Mouse (Mus musculus) kidney, adult 2 months (tissue): ENCODE measurements around the gene Foxo6.

ENCODE experiments used
- CTCF ChIP-seq: fragments of 200-500 bp; conservative IDR thresholded peaks from 2 replicates; pipeline ENCODE4 v1.5.1; 2011; ENCODE audit warnings: low read depth, mild to moderate bottlenecking, control low read depth, low read length, moderate library complexity, mixed read lengths; ENCODE audit not compliant: insufficient read depth, insufficient read length
- POLR2A ChIP-seq: fragments of 200-500 bp; IDR thresholded peaks from one replicate; pipeline ENCODE4 v1.6.1; 2011; ENCODE audit warnings: low read depth, low read length, control low read depth

DNA sequence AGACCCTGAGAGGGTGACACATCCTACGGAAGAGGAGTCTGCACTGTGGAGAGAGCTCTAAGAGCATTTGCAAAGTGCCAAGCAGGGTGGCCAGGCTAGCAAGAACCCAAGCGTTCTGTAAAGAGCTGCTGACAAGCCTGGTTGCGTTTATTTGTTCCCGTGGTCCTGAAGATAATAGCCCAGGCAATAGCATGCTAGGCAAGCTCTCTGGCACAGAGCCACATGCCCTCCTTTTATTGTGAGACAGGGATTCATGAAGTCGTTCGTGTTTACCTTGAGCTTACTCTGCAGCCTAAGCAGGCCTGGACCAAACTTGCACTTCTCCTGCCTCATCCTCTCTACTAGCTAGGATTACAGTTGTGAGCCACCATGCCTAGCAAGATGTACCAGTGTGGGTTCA lies 65.4 kb downstream of the Foxo6 start:
- TF ChIP-seq POLR2A (no peak), CTCF (no peak)
